Mouse (Mus musculus): ENCODE measurements at regions not wholly inside any gene's neighbourhood (a gene's known extent, or its start where the extent isn't known, plus 50 kb on each side); places are given as distances from the start of the nearest gene placed in this dataset.

DNA sequence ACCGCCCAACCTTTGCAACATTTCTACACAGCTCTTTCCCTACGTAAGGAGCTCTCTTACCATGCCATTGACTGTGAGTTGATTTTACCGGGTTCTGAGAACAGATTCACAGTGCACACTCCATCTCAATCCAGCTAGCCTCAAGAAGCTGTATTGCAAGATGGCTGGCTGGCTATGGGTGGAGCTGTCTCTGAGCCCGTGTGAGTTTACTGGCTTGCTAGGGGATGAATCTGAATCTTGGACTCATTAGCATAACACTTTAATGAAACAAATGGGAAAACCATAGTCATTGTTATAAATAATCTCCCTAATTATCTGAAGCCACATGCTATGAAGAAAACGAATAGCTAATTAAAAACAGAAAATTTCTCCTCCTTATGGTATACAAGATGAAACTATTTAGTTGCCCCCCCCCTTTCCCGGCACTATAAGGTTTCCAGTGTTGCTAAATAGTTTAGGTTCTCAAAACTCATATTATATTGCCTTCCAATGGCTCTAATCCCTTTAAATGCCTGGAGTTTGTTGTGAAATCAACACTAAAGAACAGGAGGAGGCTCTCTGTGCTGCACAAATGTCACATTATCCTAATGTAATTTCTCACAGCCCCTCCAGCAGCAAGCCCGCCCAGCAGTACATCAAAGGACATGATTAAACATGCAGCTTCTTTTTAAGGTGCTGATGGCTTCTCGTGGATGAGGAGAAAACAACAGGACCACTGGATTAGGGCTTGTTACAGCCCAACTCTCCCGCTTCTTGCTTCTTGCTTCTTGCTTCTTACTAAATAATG, 76.9 kb upstream of the Cav2 start:
- no peak for DNase-seq (ENCODE audit: extremely low read depth)
- in situ Hi-C loops (cut with MboI; ENCODE audit: low pct_ligation_motif_present, low pct_unique_long_range_greater_than_20kb, low sequenced_read_pairs) (no loop called here), dilution Hi-C loops (cut with MboI; ENCODE audit: extremely low pct_ligation_motif_present, extremely low pct_unique_long_range_greater_than_20kb, low sequenced_read_pairs) (no loop called here)
- no peak for TF ChIP-seq E2F4 (IDR thresholded peaks at IDR 0.05; ENCODE audit: insufficient replicate concordance, low read depth, low read length)
- TF ChIP-seq CTCF (conservative IDR thresholded peaks at IDR 0.05 in 1 of 2, IDR thresholded peaks at IDR 0.05 in 1 of 2; ENCODE audit: low read depth in 2 of 2, low read length in 2 of 2): no peak
- TF ChIP-seq EP300 (IDR thresholded peaks at IDR 0.05; ENCODE audit: low read length): no peak
- no peak for TF ChIP-seq TBP (conservative IDR thresholded peaks at IDR 0.05; ENCODE audit: low read depth, low read length)
- no peak for TF ChIP-seq ETS1 (conservative IDR thresholded peaks at IDR 0.05; ENCODE audit: low read depth, low read length)
- no peak for TF ChIP-seq MAZ (IDR thresholded peaks at IDR 0.05; ENCODE audit: low read depth, low read length)
- no peak for TF ChIP-seq CHD2 (IDR thresholded peaks at IDR 0.05; ENCODE audit: low read length)
- TF ChIP-seq MAX (IDR thresholded peaks at IDR 0.05; ENCODE audit: low read length): no peak
- TF ChIP-seq GABPA (IDR thresholded peaks at IDR 0.05; ENCODE audit: insufficient replicate concordance, low read depth, low read length): no peak
- TF ChIP-seq POLR2AphosphoS2 (IDR thresholded peaks at IDR 0.05; ENCODE audit: low read depth, low read length): no peak
- no peak for TF ChIP-seq MAFK (IDR thresholded peaks at IDR 0.05; ENCODE audit: insufficient replicate concordance, low read length)
- TF ChIP-seq NELFE (IDR thresholded peaks at IDR 0.05; ENCODE audit: low read depth, low read length): no peak
- no peak for TF ChIP-seq JUND (conservative IDR thresholded peaks at IDR 0.05; ENCODE audit: low read depth, low read length)
- TF ChIP-seq JUN (IDR thresholded peaks at IDR 0.05; ENCODE audit: insufficient read depth, low read depth, low read length): no peak
- TF ChIP-seq MYC (IDR thresholded peaks at IDR 0.05; ENCODE audit: low read depth, low read length): no peak
- TF ChIP-seq KAT2A (IDR thresholded peaks at IDR 0.05; ENCODE audit: insufficient replicate concordance, low read length): no peak
- no peak for TF ChIP-seq CHD1 (IDR thresholded peaks at IDR 0.05; ENCODE audit: low read depth, low read length)
- TF ChIP-seq POLR2A (IDR thresholded peaks at IDR 0.05; ENCODE audit: low read depth, low read length): no peak
- no peak for TF ChIP-seq SIN3A (IDR thresholded peaks at IDR 0.05; ENCODE audit: low read length)
- TF ChIP-seq RAD21 (IDR thresholded peaks at IDR 0.05; ENCODE audit: low read depth, low read length): no peak
- Histone ChIP-seq H3K4me1 (ENCODE audit: control insufficient read depth in 1 of 2, insufficient read depth in 2 of 2) (no peaks in the 10 kb centered on the region), H3K79me2 (replicated peaks; ENCODE audit: control insufficient read depth, extremely low read depth, insufficient read depth, poor library complexity, severe bottlenecking) (no peaks in the 10 kb centered on the region), H3K36me3 (replicated peaks in 1 of 2; ENCODE audit: control insufficient read depth in 1 of 2, insufficient read depth in 1 of 2, low read length in 1 of 2) (no peaks in the 10 kb centered on the region), H3K9ac (ENCODE audit: insufficient read depth, low read depth) (no peak overlapping the region), H3K27ac (ENCODE audit: insufficient read depth, low read depth) (no peak overlapping the region), H3K4me3 (replicated peaks in 1 of 3; ENCODE audit: low read depth in 2 of 3, low read length in 2 of 3, poor library complexity in 1 of 3) (no peak overlapping the region), H3K4me2 (ENCODE audit: insufficient read depth, low read depth, poor library complexity, severe bottlenecking) (no peak overlapping the region), H3K27me3 (replicated peaks) (no peaks in the 10 kb centered on the region), H3K9me3 (replicated peaks; ENCODE audit: low read length) (no peaks in the 10 kb centered on the region)

DNA sequence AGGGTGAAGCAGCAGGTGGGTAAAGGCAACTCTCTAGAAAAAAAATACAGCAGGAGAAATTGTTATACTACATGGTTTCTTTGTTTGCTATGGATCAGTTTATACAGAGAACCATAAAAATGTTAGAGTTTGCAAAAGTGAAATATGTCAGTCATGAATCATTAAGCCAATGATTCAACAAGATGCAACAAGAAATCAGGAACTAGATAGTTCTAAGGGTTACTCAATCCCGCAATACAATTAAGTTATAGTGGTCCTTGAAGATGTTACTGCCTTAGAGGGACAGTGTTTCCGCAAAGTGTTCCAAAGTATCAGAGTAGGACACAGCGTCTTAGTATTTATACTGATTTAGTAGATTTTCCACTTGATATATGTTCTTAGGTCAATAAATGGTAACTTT, 74.1 kb upstream of the Cav2 start:
- H3K9me3 ChIP-seq (replicated peaks; ENCODE audit: low read length): no peaks in the 10 kb centered on the region
- TF ChIP-seq SMC3 (IDR thresholded peaks at IDR 0.05; ENCODE audit: low read depth, low read length) (no peak), POLR2A (IDR thresholded peaks at IDR 0.05; ENCODE audit: low read depth, low read length) (no peak), USF1 (IDR thresholded peaks at IDR 0.05; ENCODE audit: low read depth, low read length) (no peak), PAX5 (IDR thresholded peaks at IDR 0.05; ENCODE audit: low read length) (no peak), RCOR1 (conservative IDR thresholded peaks at IDR 0.05; ENCODE audit: low read depth, low read length) (no peak), TBP (conservative IDR thresholded peaks at IDR 0.05; ENCODE audit: low read depth, low read length) (no peak), NELFE (IDR thresholded peaks at IDR 0.05; ENCODE audit: low read depth, low read length) (no peak), IRF4 (IDR thresholded peaks at IDR 0.05; ENCODE audit: low read depth, low read length) (no peak), MAFK (IDR thresholded peaks at IDR 0.05; ENCODE audit: insufficient replicate concordance, low read length) (no peak), NRF1 (IDR thresholded peaks at IDR 0.05; ENCODE audit: low read depth, low read length) (no peak), ZKSCAN1 (IDR thresholded peaks at IDR 0.05; ENCODE audit: borderline replicate concordance, low read depth, low read length) (no peak), MEF2A (IDR thresholded peaks at IDR 0.05; ENCODE audit: borderline replicate concordance, low read depth, low read length) (no peak), ZNF384 (IDR thresholded peaks at IDR 0.05; ENCODE audit: low read depth, low read length) (no peak), ETS1 (conservative IDR thresholded peaks at IDR 0.05; ENCODE audit: low read depth, low read length) (no peak), MYC (IDR thresholded peaks at IDR 0.05; ENCODE audit: low read depth, low read length) (no peak), ZMIZ1 (IDR thresholded peaks at IDR 0.05; ENCODE audit: low read depth, low read length) (no peak)
- H3K4me1 ChIP-seq (ENCODE audit: control insufficient read depth in 1 of 2, insufficient read depth in 2 of 2): peaks cover 2 to 10% of the 10 kb centered on the region in 2 experiments; a peak in 3 of 4 replicates
- no peak overlapping the region for H3K4me3 ChIP-seq (replicated peaks in 1 of 3; ENCODE audit: low read depth in 2 of 3, low read length in 2 of 3, poor library complexity in 1 of 3)
- no peak overlapping the region for H3K9ac ChIP-seq (ENCODE audit: insufficient read depth, low read depth)
- no peak overlapping the region for H3K27ac ChIP-seq (ENCODE audit: insufficient read depth, low read depth)
- in situ Hi-C loops (cut with MboI; ENCODE audit: low pct_ligation_motif_present, low pct_unique_long_range_greater_than_20kb, low sequenced_read_pairs) (no loop called here), dilution Hi-C loops (cut with MboI; ENCODE audit: extremely low pct_ligation_motif_present, extremely low pct_unique_long_range_greater_than_20kb, low sequenced_read_pairs) (no loop called here)
- no peaks in the 10 kb centered on the region for H3K79me2 ChIP-seq (replicated peaks; ENCODE audit: control insufficient read depth, extremely low read depth, insufficient read depth, poor library complexity, severe bottlenecking)
- H3K27me3 ChIP-seq (replicated peaks): no peaks in the 10 kb centered on the region
- DNase-seq (ENCODE audit: extremely low read depth): no peak
- H3K36me3 ChIP-seq (replicated peaks in 1 of 2; ENCODE audit: control insufficient read depth in 1 of 2, insufficient read depth in 1 of 2, low read length in 1 of 2): no peaks in the 10 kb centered on the region
- no peak overlapping the region for H3K4me2 ChIP-seq (ENCODE audit: insufficient read depth, low read depth, poor library complexity, severe bottlenecking)

All from CH12.LX (cell line).